Mouse (Mus musculus) heart, postnatal 4 days (tissue): ENCODE data around the gene Rab44. TPM values are rescaled to one million over a fixed set of nuclear protein-coding genes. Genes with fewer than 3 reads are reported as not detected.

Experiments
- DNase-seq: peaks from one replicate; pipeline ENCODE4 v3.0.0; 2021
- total RNA-seq, 2 experiments: library from RNA; stranded (reverse); gene quantifications; 2 replicates each; pipeline ENCODE4 v1.2.3; 2021

Rab44 gene
- total RNA-seq, 2 experiments from 2014 or later = 0.47 to 0.57 TPM

GRCm38 (mm10) chr17:29136236-29136635 is 22.3 kb downstream of the Rab44 start:
- DNase-seq = peak; percentile 83

- DNase-seq = no peak
Measured at GRCm38 (mm10) chr17:29137906-29138305, 24.0 kb downstream of the Rab44 start.

GRCm38 (mm10) chr17:29141577-29141976 is 27.6 kb downstream of the Rab44 start:
- no peak for DNase-seq

- no peak for DNase-seq
Measured at GRCm38 (mm10) chr17:29143266-29143665, 29.3 kb downstream of the Rab44 start.

- DNase-seq = no peak
Measured at GRCm38 (mm10) chr17:29145101-29145500, 31.2 kb downstream of the Rab44 start.

GRCm38 (mm10) chr17:29147273-29147672 is 33.3 kb downstream of the Rab44 start:
- no peak for DNase-seq

GRCm38 (mm10) chr17:29147773-29148172 is 33.8 kb downstream of the Rab44 start:
- DNase-seq = no peak

GRCm38 (mm10) chr17:29149766-29150165 is 35.8 kb downstream of the Rab44 start:
- no peak for DNase-seq

- no peak for DNase-seq
Measured at GRCm38 (mm10) chr17:29152547-29152946, 38.6 kb downstream of the Rab44 start.

- DNase-seq = no peak
Measured at GRCm38 (mm10) chr17:29154247-29154646, 40.3 kb downstream of the Rab44 start.

GRCm38 (mm10) chr17:29155355-29156135 is 41.6 kb downstream of the Rab44 start:
- DNase-seq = no peak

- no peak for DNase-seq
Measured at GRCm38 (mm10) chr17:29156396-29156795, 42.5 kb downstream of the Rab44 start.

GRCm38 (mm10) chr17:29156866-29157265 is 42.9 kb downstream of the Rab44 start:
- DNase-seq = no peak

GRCm38 (mm10) chr17:29158899-29159298 is 45.0 kb downstream of the Rab44 start:
- no peak for DNase-seq

GRCm38 (mm10) chr17:29159320-29159719 is 45.4 kb downstream of the Rab44 start:
- DNase-seq = no peak

GRCm38 (mm10) chr17:29159743-29160455 is 46.0 kb downstream of the Rab44 start:
- DNase-seq = no peak

- DNase-seq = no peak
Measured at GRCm38 (mm10) chr17:29162334-29162733, 48.4 kb downstream of the Rab44 start.

- peak; percentile 54 for DNase-seq
Measured at GRCm38 (mm10) chr17:29164469-29165111, 50.6 kb downstream of the Rab44 start.

- no peak for DNase-seq
Measured at GRCm38 (mm10) chr17:29165452-29165851, 51.5 kb downstream of the Rab44 start.

- peak; percentile 23 for DNase-seq
Measured at GRCm38 (mm10) chr17:29165967-29166578, 52.1 kb downstream of the Rab44 start.

GRCm38 (mm10) chr17:29167371-29167770 is 53.4 kb downstream of the Rab44 start:
- no peak for DNase-seq

- no peak for DNase-seq
Measured at GRCm38 (mm10) chr17:29168438-29168837, 54.5 kb downstream of the Rab44 start.
